Mouse (Mus musculus): ENCODE results near the gene Dedd. TPM values are rescaled to one million over a fixed set of nuclear protein-coding genes. Genes with fewer than 3 reads are reported as not detected.

The Dedd gene
- total and polyA plus RNA-seq, 2 experiments from 2014 or later: 38.9 to 42.1 TPM

- Histone ChIP-seq H3K27me3 (ENCODE audit: insufficient read depth, low read length) (no peaks in the 10 kb centered on the region), H3K36me3 (ENCODE audit: insufficient read depth, low read length) (peaks cover 50% of the 10 kb centered on the region), H3K4me1 (ENCODE audit: insufficient read depth, low read length) (no peaks in the 10 kb centered on the region), H3K27ac (ENCODE audit: low read depth, low read length) (no peak overlapping the region), H3K9ac (replicated peaks; ENCODE audit: low read length, poor library complexity, severe bottlenecking) (no peak overlapping the region), H3K4me2 (ENCODE audit: low read depth, low read length, poor library complexity, severe bottlenecking) (no peak overlapping the region), H3K9me3 (ENCODE audit: low read length) (peaks cover 7% of the 10 kb centered on the region; the same call in 1 of the 2 replicates), H3K4me3 (ENCODE audit: low read depth, low read length) (no peak overlapping the region)
- DNase-seq (ENCODE audit: low spot score) (no peak), ATAC-seq (ENCODE audit: low FRiP score) (no peak)
- 95% methylated on average over 16 of the region's 16 CpGs for WGBS
- TF ChIP-seq CTCF (IDR thresholded peaks at IDR 0.05): no peak
Measured at GRCm38 (mm10) chr1:171342262-171343207, 13.6 kb downstream of the Dedd start.

GRCm38 (mm10) chr1:171343922-171344677 lies 15.2 kb downstream of the Dedd start:
- 87% methylated on average over 8 of the region's 9 CpGs for WGBS
- DNase-seq (ENCODE audit: low spot score) (no peak), ATAC-seq (ENCODE audit: low FRiP score) (no peak)
- Histone ChIP-seq H3K27me3 (ENCODE audit: insufficient read depth, low read length) (no peaks in the 10 kb centered on the region), H3K4me2 (ENCODE audit: low read depth, low read length, poor library complexity, severe bottlenecking) (peak overlapping the region; percentile 83), H3K9ac (replicated peaks; ENCODE audit: low read length, poor library complexity, severe bottlenecking) (no peak overlapping the region), H3K36me3 (ENCODE audit: insufficient read depth, low read length) (peaks cover 36% of the 10 kb centered on the region), H3K9me3 (ENCODE audit: low read length) (peaks cover 7% of the 10 kb centered on the region; the same call in 1 of the 2 replicates), H3K27ac (ENCODE audit: low read depth, low read length) (no peak overlapping the region), H3K4me1 (ENCODE audit: insufficient read depth, low read length) (no peaks in the 10 kb centered on the region), H3K4me3 (ENCODE audit: low read depth, low read length) (no peak overlapping the region; the same call in 1 of the 2 replicates)
- peak; percentile 38; the same call in 1 of the 2 replicates for TF ChIP-seq CTCF (IDR thresholded peaks at IDR 0.05)

- peak overlapping the region; percentile 86 for H3K9ac ChIP-seq (replicated peaks; ENCODE audit: low read length, poor library complexity, severe bottlenecking)
- peak overlapping the region; percentile 83 for H3K4me2 ChIP-seq (ENCODE audit: low read depth, low read length, poor library complexity, severe bottlenecking)
- no peaks in the 10 kb centered on the region for H3K27me3 ChIP-seq (ENCODE audit: insufficient read depth, low read length)
- WGBS: 76% methylated on average over 9 of the region's 9 CpGs
- peaks cover 7% of the 10 kb centered on the region; the same call in 1 of the 2 replicates for H3K9me3 ChIP-seq (ENCODE audit: low read length)
- H3K36me3 ChIP-seq (ENCODE audit: insufficient read depth, low read length): peaks cover 30% of the 10 kb centered on the region
- TF ChIP-seq CTCF (IDR thresholded peaks at IDR 0.05): no peak
- DNase-seq (ENCODE audit: low spot score) (no peak), ATAC-seq (ENCODE audit: low FRiP score) (no peak)
- H3K4me1 ChIP-seq (ENCODE audit: insufficient read depth, low read length): no peaks in the 10 kb centered on the region
- no peak overlapping the region for H3K27ac ChIP-seq (ENCODE audit: low read depth, low read length)
- peak overlapping the region; percentile 89 for H3K4me3 ChIP-seq (ENCODE audit: low read depth, low read length)
Measured at GRCm38 (mm10) chr1:171344715-171345114, 15.8 kb downstream of the Dedd start.

- Histone ChIP-seq H3K9me3 (ENCODE audit: low read length) (peaks cover 7% of the 10 kb centered on the region; the same call in 1 of the 2 replicates), H3K4me3 (ENCODE audit: low read depth, low read length) (peak within 1 kb of the TSS; percentile 89), H3K4me1 (ENCODE audit: insufficient read depth, low read length) (no peaks in the 10 kb centered on the region), H3K4me2 (ENCODE audit: low read depth, low read length, poor library complexity, severe bottlenecking) (peak within 1 kb of the TSS; percentile 83), H3K27me3 (ENCODE audit: insufficient read depth, low read length) (no peaks in the 10 kb centered on the region), H3K36me3 (ENCODE audit: insufficient read depth, low read length) (peaks cover 24% of the 10 kb centered on the region), H3K27ac (ENCODE audit: low read depth, low read length) (peak within 1 kb of the TSS; percentile 79), H3K9ac (replicated peaks; ENCODE audit: low read length, poor library complexity, severe bottlenecking) (peak within 1 kb of the TSS; percentile 86)
- peak; percentile 11; the same call in 1 of the 2 replicates for TF ChIP-seq CTCF (IDR thresholded peaks at IDR 0.05)
- WGBS: 1% methylated on average over 48 of the region's 53 CpGs
- ATAC-seq (ENCODE audit: low FRiP score): peak; percentile 93
- DNase-seq (ENCODE audit: low spot score): peak; percentile 94
Measured at GRCm38 (mm10) chr1:171345225-171346094, 16.5 kb downstream of the Dedd start, which contains the start of the genes Nit1 and Pfdn2. TSS of gene Nit1 (minus strand) at chr1:171345646. TSS of gene Pfdn2 (plus strand) at chr1:171345670.

- H3K9ac ChIP-seq (replicated peaks; ENCODE audit: low read length, poor library complexity, severe bottlenecking): peak overlapping the region; percentile 86
Measured at GRCm38 (mm10) chr1:171346095-171346450, 17.1 kb downstream of the Dedd start.

More at GRCm38 (mm10) chr1:171346095-171346450, 17.1 kb downstream of the Dedd start:
- peaks cover 7% of the 10 kb centered on the region; the same call in 1 of the 2 replicates for H3K9me3 ChIP-seq (ENCODE audit: low read length)
- WGBS: 2% methylated on average over 14 of the region's 14 CpGs
- peak overlapping the region; percentile 83 for H3K4me2 ChIP-seq (ENCODE audit: low read depth, low read length, poor library complexity, severe bottlenecking)
- peak overlapping the region; percentile 89 for H3K4me3 ChIP-seq (ENCODE audit: low read depth, low read length)
- no peak for DNase-seq (ENCODE audit: low spot score)
- no peaks in the 10 kb centered on the region for H3K4me1 ChIP-seq (ENCODE audit: insufficient read depth, low read length)
- no peak for TF ChIP-seq CTCF (IDR thresholded peaks at IDR 0.05)
- ATAC-seq (ENCODE audit: low FRiP score): peak; percentile 45; the same call in 1 of the 2 replicates
- no peaks in the 10 kb centered on the region for H3K27me3 ChIP-seq (ENCODE audit: insufficient read depth, low read length)
- peak overlapping the region; percentile 79 for H3K27ac ChIP-seq (ENCODE audit: low read depth, low read length)
- H3K36me3 ChIP-seq (ENCODE audit: insufficient read depth, low read length): peaks cover 18% of the 10 kb centered on the region
